Mouse (Mus musculus) myocyte (in vitro differentiated cells): ENCODE measurements at regions not wholly inside any gene's neighbourhood (a gene's known extent, or its start where the extent isn't known, plus 50 kb on each side); places are given as distances from the start of the nearest gene placed in this dataset.
A peak's percentile ranks its signal among the peaks of the same experiment; 100 is the strongest.

Experiments used
- H3K27me3 ChIP-seq: one replicate; pipeline ENCODE4 v1.6.1; 2011; ENCODE audit not compliant: control insufficient read depth, insufficient read depth, insufficient read length
- H3K36me3 ChIP-seq: one replicate; pipeline ENCODE4 v1.6.1; 2011; ENCODE audit not compliant: control insufficient read depth, insufficient read depth
- H3K4me2 ChIP-seq: one replicate; pipeline ENCODE4 v1.6.1; 2011; ENCODE audit warnings: low read depth, control low read depth
- H3K4me3 ChIP-seq: one replicate; pipeline ENCODE4 v1.5.1; 2011; ENCODE audit warnings: mild to moderate bottlenecking, control low read depth, moderate library complexity
- H3K79me2 ChIP-seq: one replicate; pipeline ENCODE4 v1.6.1; 2011; ENCODE audit not compliant: control insufficient read depth, insufficient read depth
- H3ac ChIP-seq: one replicate; pipeline ENCODE4 v1.6.1; 2011; ENCODE audit not compliant: control insufficient read depth, insufficient read length
- CEBPB ChIP-seq: IDR thresholded peaks from 2 replicates; pipeline ENCODE4 v1.6.1; 2011; ENCODE audit warnings: mild to moderate bottlenecking, moderate library complexity; ENCODE audit not compliant: poor library complexity, insufficient read depth, severe bottlenecking
- E2F4 ChIP-seq: IDR thresholded peaks from one replicate; pipeline ENCODE4 v1.6.1; 2011; ENCODE audit warnings: mild to moderate bottlenecking, control low read depth, moderate library complexity; ENCODE audit not compliant: insufficient read depth
- MAX ChIP-seq: IDR thresholded peaks from one replicate; pipeline ENCODE4 v1.6.1; 2011; ENCODE audit warnings: low read depth, mild to moderate bottlenecking, control low read depth
- MYOD1 ChIP-seq, 3 experiments: IDR thresholded peaks; one replicate each; pipeline ENCODE4 v1.6.1; 2011; ENCODE audit warnings: control low read depth in 2 of 3, low read depth in 2 of 3, mild to moderate bottlenecking in 2 of 3, moderate library complexity in 1 of 3; ENCODE audit not compliant: insufficient read length in 2 of 3, control insufficient read depth in 1 of 3
- MYOG ChIP-seq, 3 experiments: IDR thresholded peaks; one replicate each; pipeline ENCODE4 v1.6.1; 2011; ENCODE audit warnings: control low read depth in 2 of 3, low read depth in 2 of 3, mild to moderate bottlenecking in 2 of 3; ENCODE audit not compliant: insufficient read length in 2 of 3, control insufficient read depth in 1 of 3, insufficient read depth in 1 of 3
- POLR2A ChIP-seq: IDR thresholded peaks from one replicate; pipeline ENCODE4 v1.6.1; 2011; ENCODE audit warnings: low read depth, mild to moderate bottlenecking, control low read depth, moderate library complexity; ENCODE audit not compliant: insufficient read length
- POLR2AphosphoS2 ChIP-seq: IDR thresholded peaks from one replicate; pipeline ENCODE4 v1.6.1; 2011; ENCODE audit warnings: low read depth, control low read depth; ENCODE audit not compliant: insufficient read length
- REST ChIP-seq: IDR thresholded peaks from one replicate; pipeline ENCODE4 v1.6.1; 2011; ENCODE audit warnings: mild to moderate bottlenecking, control low read depth, moderate library complexity; ENCODE audit not compliant: insufficient read depth, insufficient read length
- SRF ChIP-seq: IDR thresholded peaks from one replicate; pipeline ENCODE4 v1.6.1; 2011; ENCODE audit warnings: low read depth; ENCODE audit not compliant: control insufficient read depth, insufficient read length
- TCF12 ChIP-seq: IDR thresholded peaks from one replicate; pipeline ENCODE4 v1.6.1; 2011; ENCODE audit warnings: mild to moderate bottlenecking, control low read depth; ENCODE audit not compliant: poor library complexity, insufficient read depth, severe bottlenecking
- TCF3 ChIP-seq: IDR thresholded peaks from one replicate; pipeline ENCODE4 v1.6.1; 2011; ENCODE audit warnings: low read depth, control low read depth; ENCODE audit not compliant: insufficient read length
- USF1 ChIP-seq: IDR thresholded peaks from one replicate; pipeline ENCODE4 v1.6.1; 2011; ENCODE audit warnings: low read depth, mild to moderate bottlenecking, control low read depth, moderate library complexity

- TF ChIP-seq USF1 (no peak), CEBPB (no peak), MYOG (IDR thresholded peaks at IDR 0.05; ENCODE audit: control insufficient read depth in 1 of 3, insufficient read depth in 1 of 3, insufficient read length in 2 of 3, low read depth in 2 of 3) (no peak), MAX (no peak), TCF3 (no peak), E2F4 (no peak), POLR2AphosphoS2 (no peak), REST (no peak), POLR2A (no peak), TCF12 (no peak)
- Histone ChIP-seq H3K27me3 (no peaks in the 10 kb centered on the region), H3K4me2 (no peak overlapping the region), H3ac (no peak overlapping the region), H3K79me2 (no peaks in the 10 kb centered on the region), H3K36me3 (no peaks in the 10 kb centered on the region), H3K4me3 (no peak overlapping the region)
Measured at GRCm38 (mm10) chr17:9905501-9906462, 236.3 kb upstream of the Pabpc6 start.

GRCm38 (mm10) chr17:9904525-9904991, 235.0 kb upstream of the Pabpc6 start:
- no peaks in the 10 kb centered on the region for H3K27me3 ChIP-seq
- H3K79me2 ChIP-seq = no peaks in the 10 kb centered on the region
- no peak overlapping the region for H3ac ChIP-seq
- H3K36me3 ChIP-seq = no peaks in the 10 kb centered on the region
- H3K4me2 ChIP-seq = no peak overlapping the region
- no peak overlapping the region for H3K4me3 ChIP-seq
- TF ChIP-seq MYOG (IDR thresholded peaks at IDR 0.05; ENCODE audit: control insufficient read depth in 1 of 3, insufficient read depth in 1 of 3, insufficient read length in 2 of 3, low read depth in 2 of 3) = peak in 1 of 3 experiments; percentile 61
- no peak for TF ChIP-seq POLR2AphosphoS2
- no peak for TF ChIP-seq CEBPB
- TF ChIP-seq MYOD1 (IDR thresholded peaks at IDR 0.05; ENCODE audit: control insufficient read depth in 1 of 3, insufficient read length in 2 of 3, low read depth in 2 of 3) = peak in 2 of 3 experiments; percentile 52 to 63
- TF ChIP-seq USF1 = no peak

- peak overlapping the region; percentile 35 for H3K4me2 ChIP-seq
- H3K36me3 ChIP-seq = no peaks in the 10 kb centered on the region
- H3K4me3 ChIP-seq = no peak overlapping the region
- H3K79me2 ChIP-seq = no peaks in the 10 kb centered on the region
- H3K27me3 ChIP-seq = no peaks in the 10 kb centered on the region
- H3ac ChIP-seq = no peak overlapping the region
- TF ChIP-seq MYOD1 (IDR thresholded peaks at IDR 0.05; ENCODE audit: control insufficient read depth in 1 of 3, insufficient read length in 2 of 3, low read depth in 2 of 3) (no peak), TCF12 (no peak), MYOG (IDR thresholded peaks at IDR 0.05; ENCODE audit: control insufficient read depth in 1 of 3, insufficient read depth in 1 of 3, insufficient read length in 2 of 3, low read depth in 2 of 3) (no peak), USF1 (no peak), CEBPB (no peak), MAX (no peak), TCF3 (no peak), SRF (no peak), POLR2A (no peak), POLR2AphosphoS2 (no peak), REST (no peak), E2F4 (no peak)
Measured at GRCm38 (mm10) chr17:9903313-9903712, 233.8 kb upstream of the Pabpc6 start.

- TF ChIP-seq TCF12 = no peak
- no peak for TF ChIP-seq E2F4
- TF ChIP-seq TCF3 = no peak
- TF ChIP-seq POLR2A = no peak
- TF ChIP-seq SRF = no peak
- no peak for TF ChIP-seq MYOG (IDR thresholded peaks at IDR 0.05; ENCODE audit: control insufficient read depth in 1 of 3, insufficient read depth in 1 of 3, insufficient read length in 2 of 3, low read depth in 2 of 3)
- no peak for TF ChIP-seq MYOD1 (IDR thresholded peaks at IDR 0.05; ENCODE audit: control insufficient read depth in 1 of 3, insufficient read length in 2 of 3, low read depth in 2 of 3)
- TF ChIP-seq USF1 = no peak
- TF ChIP-seq MAX = no peak
- TF ChIP-seq CEBPB = no peak
- no peak for TF ChIP-seq POLR2AphosphoS2
- TF ChIP-seq REST = no peak
- Histone ChIP-seq H3K79me2 (no peaks in the 10 kb centered on the region), H3K27me3 (no peaks in the 10 kb centered on the region), H3K4me2 (no peak overlapping the region), H3K36me3 (no peaks in the 10 kb centered on the region), H3K4me3 (no peak overlapping the region), H3ac (no peak overlapping the region)
Measured at GRCm38 (mm10) chr17:9896964-9897363, 227.4 kb upstream of the Pabpc6 start.

GRCm38 (mm10) chr17:9895686-9896082, 226.2 kb upstream of the Pabpc6 start:
- Histone ChIP-seq H3K27me3 (no peaks in the 10 kb centered on the region), H3K36me3 (no peaks in the 10 kb centered on the region), H3K79me2 (no peaks in the 10 kb centered on the region), H3K4me3 (no peak overlapping the region), H3ac (no peak overlapping the region), H3K4me2 (no peak overlapping the region)
- TF ChIP-seq POLR2A (no peak), TCF12 (no peak), MYOG (IDR thresholded peaks at IDR 0.05; ENCODE audit: control insufficient read depth in 1 of 3, insufficient read depth in 1 of 3, insufficient read length in 2 of 3, low read depth in 2 of 3) (no peak), REST (no peak), TCF3 (no peak), MAX (no peak), POLR2AphosphoS2 (no peak), MYOD1 (IDR thresholded peaks at IDR 0.05; ENCODE audit: control insufficient read depth in 1 of 3, insufficient read length in 2 of 3, low read depth in 2 of 3) (no peak), E2F4 (no peak)
